Mouse (Mus musculus) neural tube, embryonic 10.5 days (tissue): ENCODE measurements at regions not wholly inside any gene's neighbourhood (a gene's known extent, or its start where the extent isn't known, plus 50 kb on each side); places are given as distances from the start of the nearest gene placed in this dataset.
A peak's percentile ranks its signal among the peaks of the same experiment; 100 is the strongest.

Source experiments
- DNase-seq: peaks from one replicate; pipeline ENCODE4 v3.0.0-alpha.2; 2017; ENCODE audit warnings: low spot score; ENCODE audit errors: extremely low spot score

- no peak for DNase-seq
Measured at GRCm38 (mm10) chr8:128559004-128559662, 126.3 kb upstream of the Itgb1 start.

- no peak for DNase-seq
Measured at GRCm38 (mm10) chr8:128560418-128560817, 125.0 kb upstream of the Itgb1 start.

- DNase-seq, result no peak
Measured at GRCm38 (mm10) chr8:128561016-128561415, 124.4 kb upstream of the Itgb1 start.

DNA sequence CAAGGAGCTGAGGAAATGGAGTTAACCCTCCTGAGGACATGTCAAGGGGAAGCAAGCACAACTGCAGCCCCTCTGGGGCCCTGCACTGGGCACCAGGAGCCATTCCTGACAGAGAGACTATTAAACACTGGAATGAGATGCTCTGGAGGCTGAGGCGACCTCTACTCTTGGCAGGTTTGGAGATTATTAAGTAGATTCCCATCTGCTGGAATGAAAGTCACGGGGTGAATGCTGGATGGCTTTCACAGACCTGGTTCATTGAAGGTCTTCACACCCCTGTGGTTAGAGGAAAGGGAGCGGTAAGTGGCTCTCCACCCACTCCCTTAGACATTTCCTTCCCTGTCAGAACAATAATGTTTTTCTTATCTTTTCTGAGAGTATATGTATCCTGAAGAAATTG, 122.8 kb upstream of the Itgb1 start:
- peak; percentile 25 for DNase-seq

GRCm38 (mm10) chr8:128563744-128564143, 121.7 kb upstream of the Itgb1 start:
- peak; percentile 29 for DNase-seq

- no peak for DNase-seq
Measured at GRCm38 (mm10) chr8:128572291-128572690, 113.2 kb upstream of the Itgb1 start.

GRCm38 (mm10) chr8:128594114-128594513, 91.3 kb upstream of the Itgb1 start:
- DNase-seq, result no peak

DNA sequence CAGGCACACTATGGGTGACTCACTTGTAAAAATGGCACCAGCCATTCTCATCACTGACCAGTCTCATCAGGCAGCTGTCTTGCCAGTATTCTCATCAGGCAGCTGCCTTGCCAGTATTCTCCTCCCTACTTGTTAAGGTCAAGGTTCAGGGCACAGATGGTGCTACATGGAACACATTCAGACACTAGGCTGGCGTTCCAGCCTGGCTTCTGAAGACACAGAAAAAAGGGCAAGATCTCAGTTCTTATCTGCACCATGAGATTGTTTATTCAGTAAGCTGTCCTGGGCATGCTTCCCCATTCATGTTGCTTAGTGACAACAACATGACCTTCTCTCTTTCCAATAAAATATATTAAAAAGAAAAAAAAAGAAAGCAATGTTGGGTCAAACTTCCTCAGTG, 90.7 kb upstream of the Itgb1 start:
- DNase-seq, result peak; percentile 17

DNA sequence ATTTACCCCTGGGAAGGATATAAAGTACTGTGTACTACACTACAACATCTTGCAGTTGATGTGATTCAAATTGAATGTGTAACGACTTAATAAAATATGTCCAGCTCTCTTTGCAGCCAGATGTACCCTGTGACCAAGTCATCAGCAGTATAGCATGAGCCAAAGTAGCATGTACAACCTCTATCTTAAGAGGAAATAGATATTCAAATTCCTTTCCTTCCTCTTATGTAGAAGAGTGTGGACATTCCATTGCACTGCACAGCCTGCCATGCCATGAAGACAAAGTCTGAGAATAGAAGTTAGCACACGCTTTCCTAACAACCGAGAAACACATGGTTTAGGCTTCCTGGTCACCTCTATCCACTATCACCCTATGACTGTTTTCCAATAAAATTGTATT, 79.9 kb upstream of the Itgb1 start:
- DNase-seq, result no peak

- DNase-seq, result no peak
Measured at GRCm38 (mm10) chr8:128608876-128609275, 76.6 kb upstream of the Itgb1 start.

- no peak for DNase-seq
Measured at GRCm38 (mm10) chr8:128612607-128613006, 72.8 kb upstream of the Itgb1 start.

- DNase-seq, result no peak
Measured at GRCm38 (mm10) chr8:128617854-128618253, 67.6 kb upstream of the Itgb1 start.

DNA sequence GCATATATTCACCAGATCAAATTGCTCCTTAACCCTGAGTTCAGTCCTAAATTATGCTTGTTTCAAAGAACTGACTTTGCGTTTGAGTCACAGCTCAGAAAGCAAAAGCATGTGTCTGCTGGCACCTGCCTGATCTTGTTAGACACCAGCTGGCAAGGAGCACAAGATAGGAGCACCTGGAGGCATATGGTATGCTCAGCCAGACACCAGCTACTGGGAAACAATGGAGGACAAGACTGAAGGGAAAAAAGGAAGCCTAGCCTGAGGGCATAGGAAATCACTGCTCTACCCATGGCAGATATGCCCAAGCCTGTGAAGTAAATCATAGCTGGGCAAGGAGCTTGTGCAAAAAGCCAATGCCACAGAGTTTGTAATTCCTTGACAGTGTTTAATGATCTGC, 66.4 kb upstream of the Itgb1 start:
- DNase-seq, result no peak
